ENCODE assay signal across 9 mouse cellular contexts in the genomic region with DNA sequence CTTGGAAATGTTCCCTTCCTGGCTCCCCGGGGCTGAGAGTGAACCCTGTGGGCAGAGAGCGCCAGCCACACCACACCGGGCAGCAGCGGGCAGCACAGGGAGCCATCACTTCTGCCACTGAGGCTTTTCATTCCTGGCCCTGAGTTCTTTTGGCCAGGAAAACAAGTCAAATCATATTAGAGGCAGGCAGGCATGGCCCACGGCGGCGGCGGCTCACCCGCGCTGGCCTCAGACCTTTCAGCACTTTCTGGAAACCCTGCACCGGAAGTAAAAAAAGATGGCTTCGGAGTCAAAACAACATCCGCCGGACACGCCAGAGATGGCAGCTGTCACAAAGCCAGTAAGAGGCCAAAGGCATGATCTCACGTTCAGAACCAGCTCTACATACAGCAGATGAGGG. TPM values are rescaled to one million over a fixed set of nuclear protein-coding genes. Genes with fewer than 3 reads are reported as not detected.
DNase-seq lines count a peak whose midpoint lies in the region; ATAC-seq and TF ChIP-seq lines count a peak whose summit lies in the region.
"Had no signal": no experiment of that assay in that cellular context is flagged by ENCODE, and none has a peak within 500 bp of the region (broad histone marks: within the 10 kb centered on the region; RNA-seq: fewer than 3 reads in every experiment).

No protein-coding gene starts in this region.

- H3K27ac ChIP-seq in testis, adult 2 months (ENCODE audit: control insufficient read depth, insufficient read depth, low read depth, low read length): no peak overlapping the region
- H3K27ac ChIP-seq in liver, embryonic 12.5 days: no peak overlapping the region
- H3K27ac ChIP-seq: liver, embryonic 15.5 days had no signal

- peak overlapping the region; percentile 80 for H3K4me3 ChIP-seq in testis, adult 2 months (ENCODE audit: control insufficient read depth, low read depth, low read length)
- H3K4me3 ChIP-seq in liver, embryonic 12.5 days: no peak overlapping the region
- H3K4me3 ChIP-seq: liver, embryonic 15.5 days had no signal

- ATAC-seq in liver, embryonic 12.5 days: no peak

- intact Hi-C loops in heart, postnatal 10 days (cut with DNase I): no loop called here

- no peak; the same call in 1 of the 2 replicates for TF ChIP-seq POLR2A in testis, adult 2 months (IDR thresholded peaks at IDR 0.05; ENCODE audit: control insufficient read depth, low read depth, low read length)

- no peak overlapping the region for H3K9ac ChIP-seq in liver, embryonic 12.5 days
- H3K9ac ChIP-seq: liver, embryonic 15.5 days had no signal

- H3K4me2 ChIP-seq in liver, embryonic 12.5 days: no peak overlapping the region
- H3K4me2 ChIP-seq: liver, embryonic 15.5 days had no signal

- H3K4me1 ChIP-seq in testis, adult 2 months (ENCODE audit: control insufficient read depth, insufficient read depth, low read length): peaks cover 5% of the 10 kb centered on the region
- H3K4me1 ChIP-seq in liver, embryonic 12.5 days: peaks cover 24% of the 10 kb centered on the region

- no peak for TF ChIP-seq CTCF in testis, adult 2 months (IDR thresholded peaks at IDR 0.05; ENCODE audit: control insufficient read depth, insufficient read depth, insufficient replicate concordance, low read depth, low read length)

- no peaks in the 10 kb centered on the region for H3K9me3 ChIP-seq in liver, embryonic 12.5 days (replicated peaks)
- H3K9me3 ChIP-seq: liver, embryonic 15.5 days had no signal

- H3K36me3 ChIP-seq in testis, adult 2 months (ENCODE audit: control insufficient read depth, insufficient read depth, low read length): no peaks in the 10 kb centered on the region
- no peaks in the 10 kb centered on the region for H3K36me3 ChIP-seq in liver, embryonic 12.5 days
- H3K36me3 ChIP-seq: liver, embryonic 15.5 days had no signal

- DNase-seq in embryo, embryonic 10.5 days (ENCODE audit: low spot score): peak; percentile 39
- no peak for DNase-seq in embryo, embryonic 10 days (ENCODE audit: low spot score)
- DNase-seq in testis, postnatal 14 days (ENCODE audit: low spot score): no peak
- DNase-seq in heart, postnatal 10 days: peak; percentile 38 to 67
- DNase-seq in layer of hippocampus, postnatal 36 days: no peak
- no peak for DNase-seq in left cerebral cortex, adult 18-20 months (ENCODE audit: low spot score in 2 of 2)

- WGBS in liver, embryonic 12.5 days (ENCODE audit: insufficient replicate concordance): 76% methylated on average over 16 of the region's 16 CpGs

- H3K27me3 ChIP-seq in testis, adult 2 months (ENCODE audit: control insufficient read depth, insufficient read depth, low read length): no peaks in the 10 kb centered on the region
- H3K27me3 ChIP-seq in liver, embryonic 12.5 days (replicated peaks): peaks cover 3% of the 10 kb centered on the region; the same call in 1 of the 2 replicates

RNA-seq across cellular contexts. Expression of gene Zfp90, which starts 9.3 kb away (rescaled TPM):
- polyA plus RNA-seq in testis, adult 2 months (2012; rRNA removed): 1.1 TPM in 2 replicates
- 1 to 10 TPM; 8.1 to 9.1 TPM for total RNA-seq in heart, postnatal 10 days (2021)
- total RNA-seq in layer of hippocampus, postnatal 36 days (2021): 10 to 100 TPM; 12.6 to 14.0 TPM
- total RNA-seq in left cerebral cortex, adult 18-20 months (2021): 10 to 100 TPM; 10.8 to 11.6 TPM
- polyA plus RNA-seq in liver, embryonic 12.5 days (2016; fragmentation: Nextera tagmentation; extraction: Ambion mirVana): 3.5 and 3.8 TPM in 2 replicates

Comparison
In these comparisons a context has a peak if more than half of its experiments do, and no peak if none do; other contexts are left out.
1. DNase-seq: peak in embryo, embryonic 10.5 days (single experiment) and heart, postnatal 10 days (2 of 2); none in embryo, embryonic 10 days (single experiment), testis, postnatal 14 days (single experiment), layer of hippocampus, postnatal 36 days (0 of 2) and left cerebral cortex, adult 18-20 months (0 of 2).